Mouse (Mus musculus) urinary bladder, postnatal 25 days (tissue): Measurements from ENCODE around the gene Cdh22.

Source experiments
- DNase-seq: peaks from one replicate; pipeline ENCODE4 v3.0.0; 2022; ENCODE audit warnings: low spot score

Gene Cdh22

GRCm38 (mm10) chr2:165207689-165208088 is 27.0 kb downstream of the Cdh22 start:
- no peak for DNase-seq

DNA sequence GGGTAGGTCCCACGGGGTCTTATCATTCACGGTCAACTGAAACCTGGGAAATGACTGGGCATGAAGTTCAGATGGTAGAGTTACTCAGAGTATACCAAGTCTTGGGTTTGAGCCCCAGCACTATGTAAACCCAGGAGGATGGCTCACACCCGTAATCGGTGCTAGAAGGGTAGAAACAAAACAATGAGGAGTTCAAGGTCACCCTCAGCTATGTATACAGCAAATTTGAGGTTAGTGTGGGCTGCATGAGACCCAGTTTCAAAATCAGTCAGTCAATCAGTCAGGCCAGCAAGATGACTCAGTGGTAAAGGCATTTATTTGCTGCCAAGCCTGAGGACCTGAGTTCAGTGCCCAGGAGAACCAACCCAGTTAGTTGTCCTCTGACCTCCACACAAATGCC is 27.6 kb downstream of the Cdh22 start:
- no peak for DNase-seq

GRCm38 (mm10) chr2:165205486-165205885 is 29.2 kb downstream of the Cdh22 start:
- no peak for DNase-seq

- DNase-seq, result no peak
These were observed 29.7 kb downstream of the Cdh22 start for GRCm38 (mm10) chr2:165204931-165205330.

GRCm38 (mm10) chr2:165201761-165202751 is 32.6 kb downstream of the Cdh22 start:
- no peak for DNase-seq

- DNase-seq, result no peak
These were observed 37.1 kb downstream of the Cdh22 start for GRCm38 (mm10) chr2:165197546-165197945.

- DNase-seq, result no peak
These were observed 39.1 kb downstream of the Cdh22 start for GRCm38 (mm10) chr2:165195411-165196182.

GRCm38 (mm10) chr2:165191483-165191882 is 43.2 kb downstream of the Cdh22 start:
- no peak for DNase-seq

- DNase-seq, result no peak
These were observed 45.1 kb downstream of the Cdh22 start for GRCm38 (mm10) chr2:165189546-165189945.

DNA sequence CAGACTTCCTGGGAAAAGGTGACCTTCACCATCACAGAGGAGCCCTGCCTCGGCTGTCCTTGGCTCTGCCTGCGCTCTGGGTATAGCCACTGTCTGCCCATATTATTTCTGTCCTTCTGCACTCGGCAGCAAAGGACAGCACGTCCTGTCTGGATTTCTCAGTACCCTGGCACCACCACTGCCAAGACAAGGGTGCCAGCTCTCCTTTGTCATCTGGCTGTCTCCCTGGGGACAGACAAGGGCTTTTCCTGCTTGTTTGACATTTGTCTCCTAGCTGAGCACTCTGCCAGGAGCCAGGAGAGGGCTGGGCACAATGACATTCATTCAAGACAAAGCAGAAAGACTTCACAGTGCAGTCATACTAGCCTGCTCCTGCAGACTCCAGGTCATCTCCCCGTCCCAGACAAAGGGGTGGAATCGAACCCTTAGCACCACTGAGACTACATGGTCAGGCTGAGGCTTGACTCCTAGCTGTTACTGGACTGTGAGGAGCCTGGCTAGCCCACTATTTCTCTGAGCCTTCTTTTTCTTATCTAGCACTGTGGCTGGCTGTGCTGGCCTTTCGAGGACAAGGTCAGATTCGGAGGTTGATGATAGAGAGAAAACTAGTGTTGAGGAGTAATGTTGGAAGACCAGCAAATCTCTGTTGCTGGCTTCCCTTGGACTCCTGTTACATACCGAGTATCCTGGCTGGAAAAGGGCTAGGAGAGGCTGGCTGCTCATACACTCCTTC is 46.8 kb downstream of the Cdh22 start:
- DNase-seq, result no peak

- DNase-seq, result no peak
These were observed 50.5 kb downstream of the Cdh22 start for GRCm38 (mm10) chr2:165184015-165184633.

- DNase-seq, result no peak
These were observed 52.3 kb downstream of the Cdh22 start for GRCm38 (mm10) chr2:165182085-165182976.

GRCm38 (mm10) chr2:165179231-165179630 is 55.4 kb downstream of the Cdh22 start:
- no peak for DNase-seq

DNA sequence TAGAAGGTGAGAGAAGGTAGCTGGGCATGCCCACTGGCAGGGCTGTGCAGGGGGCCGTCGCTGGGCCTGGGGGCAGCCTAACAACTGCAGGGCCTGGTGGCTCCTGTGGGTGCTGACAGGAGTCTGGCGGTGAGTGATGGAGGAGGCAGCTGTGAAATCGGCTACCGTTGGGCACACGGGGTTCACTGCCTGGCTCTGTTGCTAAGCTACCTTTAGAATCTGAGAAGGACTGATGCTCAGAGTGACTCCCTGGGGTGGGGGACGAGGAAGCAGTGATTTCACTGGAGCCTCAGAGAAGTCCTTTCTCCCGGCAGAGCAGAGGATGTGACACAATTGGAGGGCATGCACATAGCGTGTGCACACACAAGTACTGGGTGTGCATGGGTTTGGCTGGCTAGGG is 57.7 kb downstream of the Cdh22 start:
- DNase-seq, result no peak

- no peak for DNase-seq
These were observed 67.8 kb downstream of the Cdh22 start for GRCm38 (mm10) chr2:165166664-165167435.

GRCm38 (mm10) chr2:165162221-165162620 is 72.4 kb downstream of the Cdh22 start:
- DNase-seq, result no peak

DNA sequence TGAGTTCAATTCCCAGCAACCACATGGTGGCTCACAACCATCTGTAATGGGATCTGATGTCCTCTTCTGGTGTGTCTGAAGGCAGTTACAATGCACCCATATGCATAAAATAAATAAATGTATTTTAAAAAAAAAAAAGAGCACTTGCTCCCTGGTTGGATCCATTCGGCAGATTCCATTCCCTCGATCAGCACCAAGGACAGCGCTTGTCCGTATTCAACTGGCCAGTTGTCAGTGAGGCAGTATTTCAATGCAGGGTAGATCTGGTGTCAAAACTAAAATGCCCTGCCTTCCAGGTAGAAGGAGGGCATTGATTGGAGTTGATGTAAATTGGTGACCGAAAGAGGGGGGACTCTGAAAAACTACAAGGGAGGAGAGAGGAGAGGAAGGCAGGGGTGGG is 74.2 kb downstream of the Cdh22 start:
- peak; percentile 55 for DNase-seq

GRCm38 (mm10) chr2:165159055-165159688 is 75.5 kb downstream of the Cdh22 start:
- peak; percentile 60 for DNase-seq

DNA sequence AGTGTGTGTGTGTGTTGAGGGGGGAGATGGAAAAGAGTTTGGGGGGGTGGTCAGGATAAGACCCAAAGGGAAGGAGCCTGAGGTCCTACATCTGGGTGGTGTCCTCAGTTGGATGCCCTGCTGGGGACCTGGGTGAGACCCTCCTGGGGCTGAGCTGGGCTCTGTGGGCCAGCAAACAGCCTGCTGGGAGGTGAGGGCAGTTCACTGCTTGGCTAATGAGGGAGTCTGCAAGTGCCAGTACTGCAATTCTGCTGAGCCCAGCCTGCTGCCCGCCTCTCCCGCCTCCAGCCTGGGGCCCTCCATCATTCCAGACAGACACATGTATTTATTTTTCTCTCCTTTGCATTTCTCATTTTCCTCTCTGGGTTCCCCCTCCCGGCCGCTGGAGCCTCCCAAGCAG is 76.3 kb downstream of the Cdh22 start:
- DNase-seq, result no peak
